Mouse (Mus musculus) urinary bladder, adult 18-20 months (tissue): ENCODE results near the gene 1700003F12Rik.
A peak's percentile ranks its signal among the peaks of the same experiment; 100 is the strongest.

ENCODE experiments used
- DNase-seq, 2 experiments: peaks; one replicate each; pipeline ENCODE4 v3.0.0; 2022; ENCODE audit warnings: low spot score in 2 of 2, mixed read lengths in 2 of 2

Gene 1700003F12Rik

DNA sequence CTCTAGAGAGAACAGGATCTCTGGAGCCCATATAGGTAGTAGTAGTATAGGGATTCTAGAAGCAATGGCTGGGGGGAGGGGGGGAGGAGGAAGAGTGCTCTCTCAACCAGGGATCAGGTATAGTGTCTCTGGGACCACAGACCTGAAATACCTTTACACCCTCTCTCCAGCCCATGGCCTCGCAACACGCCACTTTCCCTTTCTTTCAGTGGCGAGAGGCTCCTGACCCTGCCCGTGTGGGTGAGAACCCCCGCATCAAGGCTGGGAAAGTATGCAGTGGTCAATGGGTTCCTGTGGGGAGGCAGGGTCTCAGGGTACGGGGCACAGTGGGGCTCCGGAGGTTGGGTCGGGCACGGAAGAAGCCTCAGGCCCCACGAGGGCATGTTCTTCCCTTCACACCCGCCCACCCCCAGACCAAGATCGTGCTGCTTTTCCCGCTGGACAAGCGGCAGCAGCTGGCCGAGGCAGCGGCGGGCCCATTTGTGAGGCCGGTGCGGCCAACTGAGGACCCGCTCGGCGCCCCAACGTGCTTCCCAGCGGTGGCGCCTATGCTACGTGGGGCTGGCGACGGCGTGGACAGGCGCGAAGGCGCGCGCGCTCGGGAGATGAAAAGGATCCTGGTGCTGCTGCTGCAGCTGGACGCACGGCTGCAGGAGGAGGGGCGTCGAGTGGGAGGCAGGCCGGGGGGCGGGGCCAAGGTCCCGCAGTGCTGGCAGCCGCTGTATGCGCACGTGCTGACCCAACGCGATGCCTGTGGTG is 2.4 kb downstream of the 1700003F12Rik start:
- no peak for DNase-seq

DNA sequence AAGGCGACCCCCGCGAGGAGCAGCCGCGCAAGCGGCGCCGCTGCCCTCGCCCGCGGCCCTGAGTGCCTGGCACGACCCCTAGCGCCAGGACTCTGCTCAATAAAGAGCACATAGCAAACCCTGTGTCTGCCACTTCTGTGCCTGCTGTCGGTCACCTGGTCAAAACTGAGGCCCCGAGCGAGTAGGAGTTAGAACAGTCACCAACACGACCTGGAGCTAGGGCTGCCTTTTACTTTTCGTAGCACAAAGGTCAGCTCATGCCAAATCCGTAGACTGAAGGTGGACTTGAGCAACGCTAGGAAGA is 3.0 kb downstream of the 1700003F12Rik start:
- DNase-seq, result no peak

- no peak for DNase-seq
Observed at GRCm38 (mm10) chr2:154550937-154551336, 4.1 kb downstream of the 1700003F12Rik start.

GRCm38 (mm10) chr2:154551476-154551875 is 4.6 kb downstream of the 1700003F12Rik start, which contains the start of gene Actl10:
Gene Actl10, plus strand, starts transcription at chr2:154551776.
- no peak for DNase-seq

DNA sequence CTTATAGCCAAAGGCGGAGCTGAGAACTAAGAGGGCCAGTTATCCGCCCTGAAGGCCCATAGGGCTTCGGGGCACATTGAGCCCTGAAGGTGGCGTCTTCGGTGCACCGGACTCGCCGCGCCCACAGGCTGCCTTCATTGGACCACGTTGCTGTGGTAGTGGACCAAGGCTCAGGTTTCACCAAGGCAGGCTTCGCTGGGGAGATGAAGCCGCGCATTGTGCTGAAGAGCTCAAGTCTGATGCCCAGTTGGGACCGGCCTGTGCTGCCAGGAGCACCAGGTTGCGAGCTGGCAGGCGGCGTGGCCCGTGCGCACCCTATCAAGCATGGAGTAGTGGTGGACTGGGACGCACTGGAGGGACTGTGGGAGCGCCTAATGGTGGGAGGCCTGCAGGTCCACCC is 5.0 kb downstream of the 1700003F12Rik start:
- no peak for DNase-seq

DNA sequence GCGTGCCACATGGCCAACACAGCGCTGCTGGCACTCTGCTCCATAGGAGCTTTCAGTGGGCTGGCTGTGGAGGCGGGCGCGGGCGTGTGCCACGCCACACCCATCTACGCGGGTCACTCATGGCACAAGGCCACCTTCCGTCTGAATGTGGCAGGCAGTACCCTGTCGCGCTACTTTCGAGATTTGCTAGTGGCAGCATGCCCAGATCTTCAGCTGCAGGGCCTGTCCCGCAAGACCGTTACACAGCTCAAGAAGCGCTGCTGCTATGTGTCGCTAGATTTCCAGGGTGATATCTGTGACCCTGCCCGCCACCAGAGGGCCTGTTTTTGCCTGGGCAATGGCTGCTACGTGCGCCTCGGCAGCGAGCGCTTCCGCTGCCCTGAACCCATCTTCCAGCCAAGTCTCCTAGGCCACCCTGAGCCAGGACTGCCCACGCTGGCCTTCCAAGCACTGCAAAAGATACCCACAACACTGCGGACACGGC is 5.6 kb downstream of the 1700003F12Rik start:
- peak; percentile 56 to 64 for DNase-seq

DNA sequence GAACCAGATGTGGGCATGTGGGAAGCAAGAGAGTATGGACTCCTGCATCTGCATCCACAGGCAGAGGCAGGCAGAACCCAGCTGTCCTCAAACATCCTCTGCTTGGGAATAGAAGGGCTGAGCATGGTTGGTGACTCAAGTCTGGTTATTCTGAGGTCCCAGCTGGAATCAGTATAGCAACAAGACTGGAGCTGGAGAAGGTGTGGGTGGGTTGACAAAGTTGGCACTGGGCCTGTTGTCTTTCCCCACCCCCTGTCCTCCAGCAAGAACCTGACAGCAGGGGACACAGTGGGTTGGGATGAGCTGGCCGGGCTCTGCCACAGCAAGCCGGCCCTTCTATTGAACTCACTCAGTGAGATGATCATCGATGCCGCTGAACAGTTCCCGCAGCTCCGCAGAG is 8.3 kb downstream of the 1700003F12Rik start:
- no peak for DNase-seq

GRCm38 (mm10) chr2:154557184-154557832 is 10.4 kb downstream of the 1700003F12Rik start:
- DNase-seq, result no peak

- DNase-seq, result no peak
Observed at GRCm38 (mm10) chr2:154558264-154559039, 11.6 kb downstream of the 1700003F12Rik start, which contains the start of gene Necab3. Gene Necab3, minus strand, starts transcription at chr2:154558890.

DNA sequence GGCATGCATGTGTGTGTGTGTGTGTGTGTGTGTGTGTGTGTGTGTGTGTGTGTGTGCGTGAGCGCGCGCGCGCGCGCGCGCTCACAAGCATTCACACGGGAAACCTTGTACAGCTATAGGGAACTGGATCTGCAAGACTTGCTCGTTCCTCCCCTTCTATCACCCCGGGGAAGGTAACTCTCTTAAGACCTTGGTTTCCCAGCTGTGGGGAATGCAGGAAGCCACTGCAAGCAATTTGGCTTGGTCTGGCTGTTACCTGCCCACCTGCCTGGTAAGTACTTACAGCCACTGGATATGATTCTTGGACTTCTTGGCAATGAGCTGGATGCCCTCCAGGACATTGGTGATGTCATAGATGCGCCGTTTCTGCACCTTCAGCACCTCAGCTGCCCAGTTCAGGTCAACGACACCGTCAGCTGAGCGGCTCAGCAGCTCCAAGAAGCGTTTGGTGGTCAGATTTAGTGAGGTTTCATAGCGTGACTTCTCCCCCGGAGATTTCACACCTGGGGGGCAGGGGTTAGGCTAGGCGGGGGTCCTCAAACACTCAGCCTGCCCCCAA is 16.8 kb downstream of the 1700003F12Rik start:
- DNase-seq, result no peak

- no peak for DNase-seq
Observed at GRCm38 (mm10) chr2:154565562-154565961, 18.7 kb downstream of the 1700003F12Rik start.

DNA sequence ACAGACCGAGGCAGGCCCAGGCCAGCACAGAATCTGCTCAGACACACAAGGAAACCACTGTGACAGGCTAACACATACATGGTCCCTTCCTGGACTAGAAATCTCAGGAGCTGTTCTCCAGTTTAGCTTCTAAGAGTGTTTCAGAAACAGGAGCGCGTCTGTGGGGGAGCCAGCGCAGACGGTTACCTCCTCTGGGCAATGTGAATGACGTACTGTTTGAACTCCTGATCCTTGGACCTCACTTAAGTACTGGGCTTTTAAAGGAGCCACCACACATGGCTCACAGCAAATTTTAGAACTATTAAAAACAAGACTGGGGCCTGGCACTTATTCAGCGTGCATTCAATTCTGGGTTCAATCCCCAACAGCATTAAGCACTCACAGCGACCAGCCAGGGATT is 19.8 kb downstream of the 1700003F12Rik start:
- DNase-seq, result no peak

DNA sequence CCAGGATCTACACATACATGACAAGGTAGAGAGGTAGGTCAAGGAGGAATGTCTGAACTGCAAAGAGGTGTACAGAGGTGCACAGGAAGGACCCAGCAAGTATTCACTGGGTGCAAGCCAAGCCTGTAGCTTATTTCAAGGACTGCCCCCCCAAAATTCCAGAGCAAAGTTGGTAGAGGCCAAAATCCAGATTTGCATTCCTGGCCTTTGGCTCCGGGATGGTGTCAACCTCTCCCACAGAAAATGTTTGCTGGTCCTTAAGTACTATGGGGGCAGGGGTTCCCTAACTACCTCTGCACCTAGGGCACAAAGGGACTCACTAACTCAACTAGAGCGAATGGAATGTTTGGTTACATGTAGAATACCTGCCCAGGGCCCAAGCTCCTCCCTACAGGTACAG is 20.9 kb downstream of the 1700003F12Rik start:
- no peak for DNase-seq

GRCm38 (mm10) chr2:154568329-154569070 is 21.6 kb downstream of the 1700003F12Rik start:
- DNase-seq, result no peak

- peak in 1 of 2 experiments; percentile 45 for DNase-seq
Observed at GRCm38 (mm10) chr2:154569071-154569748, 22.3 kb downstream of the 1700003F12Rik start.

- DNase-seq, result peak; percentile 84 to 93
Observed at GRCm38 (mm10) chr2:154569836-154570286, 23.0 kb downstream of the 1700003F12Rik start, which contains the start of gene E2f1. Gene E2f1, minus strand, starts transcription at chr2:154569892.

GRCm38 (mm10) chr2:154570666-154571065 is 23.8 kb downstream of the 1700003F12Rik start:
- DNase-seq, result no peak

GRCm38 (mm10) chr2:154571266-154571665 is 24.4 kb downstream of the 1700003F12Rik start:
- no peak for DNase-seq

GRCm38 (mm10) chr2:154571976-154572375 is 25.1 kb downstream of the 1700003F12Rik start:
- DNase-seq, result no peak

- DNase-seq, result no peak
Observed at GRCm38 (mm10) chr2:154572996-154573395, 26.1 kb downstream of the 1700003F12Rik start.
